Mouse (Mus musculus): ENCODE data around the gene Col24a1.

- TF ChIP-seq POLR2A (IDR thresholded peaks at IDR 0.05; ENCODE audit: extremely low read depth, insufficient read depth, low read length): no peak
- no peak for TF ChIP-seq CTCF (IDR thresholded peaks at IDR 0.05; ENCODE audit: low read depth, low read length)
Measured at GRCm38 (mm10) chr3:145471094-145471493, 178.8 kb downstream of the Col24a1 start.

All from liver, adult 2 months (tissue).